Mouse (Mus musculus) megakaryocyte progenitor cell, adult 5-6 weeks (primary cell): Measurements from ENCODE around the gene Lrrc10b. TPM values are rescaled to one million over a fixed set of nuclear protein-coding genes. Genes with fewer than 3 reads are reported as not detected.

Experiments used
- total RNA-seq, 2 experiments: library from RNA; stranded (forward) in 1 of 2; stranded (reverse) in 1 of 2; fragments of 157-497, 149-512 nt in 1 of 2; fragments of 200-1000 nt in 1 of 2; gene quantifications; 2 replicates each; pipeline versions ENCODE4 v1.2.3 to v1.2.4; 2015 to 2017

The Lrrc10b gene
- total RNA-seq, 2 experiments from 2014 or later, result not detected

Other genes starting within 250 kb of the Lrrc10b start
- not detected in 2 replicates for gene Myrf, start 216.7 kb downstream of the Lrrc10b start, total RNA-seq (2015)
- not detected in 2 replicates for gene Myrf, start 216.7 kb downstream of the Lrrc10b start, total RNA-seq (2017)
- 0.02 TPM in 1 of 2 replicates, not detected in the other for gene Dagla, start 152.6 kb downstream of the Lrrc10b start, total RNA-seq (2015)
- 0.17 and 1.4 TPM in 2 replicates for gene Dagla, start 152.6 kb downstream of the Lrrc10b start, total RNA-seq (2017)
- gene Syt7, start 68.4 kb downstream of the Lrrc10b start, total RNA-seq (2015), result not detected in 2 replicates
- gene Syt7, start 68.4 kb downstream of the Lrrc10b start, total RNA-seq (2017), result not detected in 2 replicates
- gene Ppp1r32, start 25.5 kb upstream of the Lrrc10b start, total RNA-seq (2015), result not detected in 2 replicates
- gene Ppp1r32, start 25.5 kb upstream of the Lrrc10b start, total RNA-seq (2017), result 0.81 TPM in 1 of 2 replicates, not detected in the other
- gene Cpsf7, start 67.8 kb upstream of the Lrrc10b start, total RNA-seq (2015), result 53.8 and 60.5 TPM in 2 replicates
- 30.0 and 37.9 TPM in 2 replicates for gene Cpsf7, start 67.8 kb upstream of the Lrrc10b start, total RNA-seq (2017)
- 43.3 and 45.4 TPM in 2 replicates for gene Sdhaf2, start 68.7 kb upstream of the Lrrc10b start, total RNA-seq (2015)
- 54.4 and 60.1 TPM in 2 replicates for gene Sdhaf2, start 68.7 kb upstream of the Lrrc10b start, total RNA-seq (2017)
- gene Tmem216, start 98.8 kb upstream of the Lrrc10b start, total RNA-seq (2015), result 42.9 and 50.8 TPM in 2 replicates
- 25.3 and 28.7 TPM in 2 replicates for gene Tmem216, start 98.8 kb upstream of the Lrrc10b start, total RNA-seq (2017)
- 27.5 and 28.6 TPM in 2 replicates for gene Cyb561a3, start 119.7 kb upstream of the Lrrc10b start, total RNA-seq (2015)
- 28.8 and 29.6 TPM in 2 replicates for gene Cyb561a3, start 119.7 kb upstream of the Lrrc10b start, total RNA-seq (2017)
- gene Tmem138, start 119.9 kb upstream of the Lrrc10b start, total RNA-seq (2015), result 37.8 and 38.7 TPM in 2 replicates
- 8.2 and 10.5 TPM in 2 replicates for gene Tmem138, start 119.9 kb upstream of the Lrrc10b start, total RNA-seq (2017)
- gene Ddb1, start 147.9 kb upstream of the Lrrc10b start, total RNA-seq (2015), result 102 and 114 TPM in 2 replicates
- 343 and 424 TPM in 2 replicates for gene Ddb1, start 147.9 kb upstream of the Lrrc10b start, total RNA-seq (2017)
- gene Tkfc, start 148.2 kb upstream of the Lrrc10b start, total RNA-seq (2015), result 7.7 and 11.1 TPM in 2 replicates
- 5.5 and 5.9 TPM in 2 replicates for gene Tkfc, start 148.2 kb upstream of the Lrrc10b start, total RNA-seq (2017)
- gene Vwce, start 176.7 kb upstream of the Lrrc10b start, total RNA-seq (2015), result 0.10 TPM in 2 replicates
- 0.51 TPM in 1 of 2 replicates, not detected in the other for gene Vwce, start 176.7 kb upstream of the Lrrc10b start, total RNA-seq (2017)
- gene Pga5, start 220.6 kb upstream of the Lrrc10b start, total RNA-seq (2015), result not detected in 2 replicates
- gene Pga5, start 220.6 kb upstream of the Lrrc10b start, total RNA-seq (2017), result not detected in 2 replicates
- gene Vps37c, start 231.3 kb upstream of the Lrrc10b start, total RNA-seq (2015), result 17.6 and 21.0 TPM in 2 replicates
- gene Vps37c, start 231.3 kb upstream of the Lrrc10b start, total RNA-seq (2017), result 14.7 and 15.2 TPM in 2 replicates